Mouse (Mus musculus) monocyte, adult 2 months (primary cell): Measurements from ENCODE around the gene Gfy.
A peak's percentile ranks its signal among the peaks of the same experiment; 100 is the strongest.
"Not testable (repeated sequence)": the region's sequence is repeated elsewhere in the genome, so short reads cannot be mapped to it uniquely, and the experiment has no call there.

ENCODE experiments used
- DNase-seq, 2 experiments: peaks; one replicate each; pipeline ENCODE4 v3.0.0; 2022; ENCODE audit warnings: low spot score in 2 of 2, low read depth in 1 of 2

Gene Gfy

GRCm38 (mm10) chr7:45193871-45194785 is 14.8 kb upstream of the Gfy start:
- no peak for DNase-seq

DNA sequence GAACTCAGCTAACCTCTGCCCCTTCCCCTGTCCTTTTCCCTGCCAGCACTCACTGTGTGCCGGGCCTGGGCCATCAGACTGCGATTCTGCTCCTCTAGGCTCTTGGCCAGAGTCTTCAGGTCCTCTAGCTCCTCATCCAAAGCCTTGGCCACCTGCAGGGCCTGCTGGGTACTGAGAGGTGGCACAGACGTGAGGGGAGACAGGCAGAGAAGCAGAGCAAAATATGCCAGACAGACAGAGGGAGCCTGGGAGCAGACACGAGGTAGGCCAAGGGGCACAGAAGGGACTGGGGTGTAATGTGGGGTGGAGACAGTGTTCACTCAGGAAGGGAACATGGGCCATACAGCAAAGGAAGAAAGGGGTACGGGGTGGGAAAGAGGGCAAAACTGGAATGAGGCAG is 14.0 kb upstream of the Gfy start:
- DNase-seq: no peak

DNA sequence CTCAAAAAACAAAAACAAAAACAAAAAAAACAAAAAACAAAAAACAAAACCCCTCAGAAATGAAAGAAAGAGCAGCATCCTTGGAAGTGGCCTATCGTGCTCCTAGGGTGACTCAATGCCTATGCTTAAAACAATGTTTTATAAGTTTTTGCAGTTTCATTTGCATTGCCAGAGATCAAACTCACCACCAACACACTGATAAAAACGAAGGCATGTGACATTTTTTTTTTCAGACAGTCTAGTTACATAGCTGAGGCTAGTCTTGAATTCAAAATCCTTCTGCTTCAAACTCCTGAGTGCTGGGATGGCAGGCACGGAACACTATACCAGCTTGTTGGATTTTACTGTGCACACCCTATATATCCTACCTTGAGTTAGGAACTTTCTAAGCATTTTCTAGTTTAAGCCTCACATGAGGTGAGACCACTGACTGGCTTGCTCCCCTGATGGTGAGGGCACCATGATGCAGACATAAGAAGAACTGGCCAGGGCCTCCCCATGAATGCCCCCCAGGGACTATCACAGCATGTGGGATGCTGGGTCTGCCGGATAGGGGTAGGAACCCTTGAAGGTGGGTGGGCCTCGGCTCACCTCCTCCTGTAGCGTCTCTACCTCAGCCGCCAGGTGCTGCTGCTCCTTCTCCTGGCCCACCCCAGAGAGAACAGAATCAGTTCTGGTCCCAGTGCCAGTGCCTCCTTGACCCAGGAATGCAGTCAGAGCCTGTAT is 13.4 kb upstream of the Gfy start:
- DNase-seq: no peak

DNA sequence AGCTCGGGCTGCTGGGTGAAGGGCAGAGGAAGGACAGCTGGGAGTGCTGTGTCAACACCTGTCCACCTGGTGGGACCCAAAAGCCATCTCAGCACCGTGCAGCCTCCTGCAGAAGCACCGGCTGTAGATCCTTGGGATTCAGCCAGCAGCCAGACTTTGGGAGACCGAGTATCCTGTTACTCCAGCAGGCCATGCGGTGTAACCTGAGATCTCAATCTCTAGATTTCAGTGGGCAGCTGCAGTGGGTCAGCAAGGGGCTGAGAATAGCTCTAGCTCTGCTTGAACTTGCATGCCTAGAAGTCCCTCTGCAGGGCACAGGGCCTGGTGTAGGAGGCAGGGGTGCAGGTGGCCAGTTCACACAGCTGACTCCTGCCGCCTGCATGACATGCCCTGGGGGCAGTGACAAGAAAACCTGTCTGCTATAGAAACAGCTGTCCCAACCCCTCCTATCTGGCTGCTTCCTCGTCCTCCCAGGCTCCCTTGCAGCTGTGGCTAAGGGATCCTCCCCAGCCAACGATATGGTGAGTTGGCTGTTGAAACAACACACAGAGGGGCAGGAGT is 12.5 kb upstream of the Gfy start:
- DNase-seq: no peak

DNA sequence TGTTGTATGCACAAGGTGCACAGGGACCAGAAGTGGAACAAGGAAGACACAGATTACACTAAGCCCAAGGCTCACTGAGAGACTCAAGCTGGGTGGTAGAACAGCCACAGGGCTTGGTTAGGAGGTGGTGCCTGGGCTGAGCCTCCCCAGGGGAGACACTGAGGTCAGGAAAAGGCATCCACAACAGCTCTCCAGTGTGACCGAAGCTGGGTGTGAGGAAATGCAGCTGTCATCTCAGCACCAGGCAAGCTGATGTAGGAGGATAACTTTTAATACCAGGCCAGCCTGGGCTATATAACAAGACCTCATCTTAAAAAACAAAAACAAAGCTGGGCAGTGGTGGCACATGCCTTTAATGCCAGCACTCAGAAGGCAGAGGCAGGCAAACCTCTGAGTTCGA is 11.8 kb upstream of the Gfy start:
- DNase-seq: no peak

- no peak for DNase-seq
Observed at GRCm38 (mm10) chr7:45190186-45190585, 10.8 kb upstream of the Gfy start.

GRCm38 (mm10) chr7:45189600-45189999 is 10.2 kb upstream of the Gfy start:
- no peak for DNase-seq

DNA sequence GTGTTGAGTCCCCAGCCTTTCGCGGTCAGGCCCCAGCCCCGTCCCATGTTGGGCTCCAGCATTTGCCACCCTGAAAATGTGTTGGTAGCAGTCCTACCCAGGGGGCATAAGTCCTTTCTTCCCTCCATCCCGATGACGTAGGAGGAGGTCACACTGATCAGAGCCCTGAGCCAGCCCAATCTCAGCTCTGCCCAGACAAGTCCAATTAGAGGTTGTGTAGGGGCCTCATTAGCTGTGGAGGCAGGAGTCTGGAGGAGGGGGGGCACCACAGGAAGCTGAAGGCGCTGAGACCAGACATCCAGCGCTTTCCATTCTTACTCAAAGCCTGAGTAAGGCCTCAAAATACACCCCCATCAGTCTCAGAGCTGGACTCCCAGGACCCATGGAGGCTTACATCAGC is 6.6 kb upstream of the Gfy start:
- DNase-seq: no peak

GRCm38 (mm10) chr7:45183672-45184071 is 4.3 kb upstream of the Gfy start:
- no peak for DNase-seq

GRCm38 (mm10) chr7:45182606-45183005 is 3.2 kb upstream of the Gfy start:
- DNase-seq: no peak

GRCm38 (mm10) chr7:45182199-45182601 is 2.8 kb upstream of the Gfy start:
- peak; percentile 60 to 78 for DNase-seq

GRCm38 (mm10) chr7:45181540-45181939 is 2.2 kb upstream of the Gfy start:
- no peak for DNase-seq

DNA sequence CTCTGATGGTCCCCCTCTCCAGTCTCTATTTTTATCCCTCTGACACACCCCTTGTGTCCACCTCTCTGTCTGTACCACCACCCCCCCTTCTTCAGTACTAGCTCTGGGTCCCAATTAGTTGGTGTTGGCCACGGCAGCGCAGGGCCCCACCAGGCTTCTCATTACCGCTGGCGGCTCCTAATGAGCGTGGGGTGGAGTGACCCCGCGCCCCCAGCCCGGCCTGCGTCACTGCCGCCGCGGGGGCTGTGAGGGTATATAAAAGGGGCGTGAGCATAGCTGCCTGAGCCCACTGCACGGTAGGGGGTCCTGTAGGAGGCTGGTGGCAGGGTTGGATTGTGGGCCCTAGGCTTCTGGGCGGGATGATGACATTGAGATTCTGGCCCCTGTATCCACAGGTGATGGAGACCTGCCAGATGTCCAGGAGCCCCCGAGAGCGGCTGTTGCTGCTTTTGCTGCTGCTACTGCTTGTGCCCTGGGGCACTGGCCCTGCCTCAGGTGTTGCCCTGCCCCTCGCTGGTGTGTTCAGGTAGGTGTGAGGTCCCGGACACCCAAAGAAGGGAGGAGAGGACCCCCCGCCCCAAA is 1.6 kb upstream of the Gfy start, which contains the start of gene Pth2:
Gene Pth2 (plus strand): TSS at position 100 of the 582 bp plus-strand sequence.
- DNase-seq: no peak

DNA sequence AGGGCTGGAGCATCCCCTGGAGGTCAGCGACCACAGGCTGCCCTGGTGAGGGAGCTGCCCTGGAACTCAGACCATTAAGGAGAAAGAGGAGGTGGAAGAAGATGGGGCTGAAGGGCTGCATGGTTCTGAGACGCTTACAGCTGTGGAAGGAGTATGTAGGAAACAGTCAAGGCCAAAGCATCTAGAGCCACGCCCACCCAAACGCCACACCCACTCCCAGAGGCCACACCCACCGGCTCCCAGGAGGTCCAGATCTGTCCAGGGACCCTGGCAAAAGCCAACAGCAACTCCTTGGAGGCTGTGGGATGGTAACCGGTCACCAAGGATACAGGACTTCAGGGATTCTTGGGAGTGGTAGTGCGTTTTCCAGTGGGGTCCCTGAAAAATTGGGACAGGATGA is 819 bp downstream of the Gfy start:
- no peak for DNase-seq

GRCm38 (mm10) chr7:45176356-45176755 is 3.0 kb downstream of the Gfy start:
- DNase-seq: no peak

DNA sequence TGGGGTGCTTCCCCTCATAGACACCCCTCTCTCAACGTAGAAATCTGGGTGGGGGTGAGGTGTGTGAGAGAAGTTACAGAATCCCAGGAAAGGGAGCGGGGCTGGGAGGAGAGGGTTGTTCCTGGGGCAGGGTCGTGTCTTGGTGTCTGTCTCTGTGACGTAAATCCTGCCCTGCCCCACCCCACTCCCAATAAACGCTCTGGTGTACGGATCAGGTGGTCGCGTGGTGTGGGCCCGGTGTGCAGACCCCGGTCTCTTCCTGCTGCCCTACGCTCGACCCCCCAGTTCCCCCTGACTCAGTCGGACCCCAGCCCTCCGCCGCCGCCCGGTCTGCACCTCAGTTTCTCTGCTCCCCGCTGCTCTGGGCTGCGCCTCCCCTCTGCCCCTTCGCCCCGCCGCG is 3.4 kb downstream of the Gfy start:
- no peak for DNase-seq

- no peak for DNase-seq
Observed at GRCm38 (mm10) chr7:45175398-45175797, 4.0 kb downstream of the Gfy start.

DNA sequence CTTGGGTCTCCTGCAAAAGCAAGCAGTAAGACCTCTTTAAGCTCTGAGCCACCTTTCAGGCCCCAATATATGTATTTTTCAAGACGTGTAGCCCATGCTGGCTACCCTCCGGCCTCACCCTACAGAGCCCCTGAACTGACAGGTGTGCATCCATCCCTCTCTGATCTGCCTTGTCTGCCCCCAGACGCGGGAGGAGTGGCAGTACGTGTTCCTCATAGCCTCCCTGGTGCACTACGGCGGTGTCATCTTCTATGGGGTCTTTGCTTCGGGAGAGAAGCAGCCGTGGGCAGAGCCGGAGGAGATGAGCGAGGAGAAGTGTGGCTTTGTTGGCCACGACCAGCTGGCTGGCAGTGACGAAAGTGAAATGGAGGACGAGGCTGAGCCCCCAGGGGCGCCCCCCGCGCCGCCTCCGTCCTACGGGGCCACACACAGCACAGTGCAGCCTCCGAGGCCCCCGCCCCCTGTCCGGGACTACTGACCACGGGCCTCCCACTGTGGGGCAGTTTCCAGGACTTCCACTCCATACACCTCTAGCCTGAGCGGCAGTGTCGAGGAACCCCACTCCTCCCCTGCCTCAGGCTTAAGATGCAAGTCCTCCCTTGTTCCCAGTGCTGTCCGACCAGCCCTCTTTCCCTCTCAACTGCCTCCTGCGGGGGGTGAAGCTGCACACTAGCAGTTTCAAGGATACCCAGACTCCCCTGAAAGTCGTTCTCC is 4.6 kb downstream of the Gfy start:
- DNase-seq: no peak

DNA sequence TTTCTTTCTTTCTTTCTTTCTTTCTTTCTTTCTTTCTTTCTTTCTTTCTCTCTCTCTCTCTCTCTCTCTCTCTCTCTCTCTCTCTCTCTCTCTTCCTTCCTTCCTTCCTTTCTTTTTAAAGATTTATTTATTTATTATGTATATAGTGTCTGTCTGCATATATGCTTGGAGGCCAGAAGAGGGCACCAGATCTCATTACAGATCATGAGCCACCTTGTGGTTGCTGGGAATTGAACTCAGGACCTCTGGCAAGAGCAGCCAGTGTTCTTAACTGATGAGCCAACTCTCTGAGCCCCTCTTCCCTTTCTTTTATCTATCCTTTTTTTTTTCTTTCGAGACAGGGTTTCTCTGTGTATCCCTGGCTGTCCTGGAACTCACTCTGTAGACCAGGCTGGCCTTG is 5.6 kb downstream of the Gfy start:
- not testable (repeated sequence) for DNase-seq

GRCm38 (mm10) chr7:45172974-45173373 is 6.4 kb downstream of the Gfy start:
- DNase-seq: no peak

- DNase-seq: no peak
Observed at GRCm38 (mm10) chr7:45169495-45169894, 9.9 kb downstream of the Gfy start.
